Mouse (Mus musculus): ENCODE data around the gene a. TPM values are rescaled to one million over a fixed set of nuclear protein-coding genes. Genes with fewer than 3 reads are reported as not detected.
A peak's percentile ranks its signal among the peaks of the same experiment; 100 is the strongest.

a gene
- polyA plus RNA-seq, 1 experiment, result not detected

GRCm38 (mm10) chr2:155081056-155081455 lies 289.9 kb downstream of the a start:
- no peak overlapping the region for H3K27ac ChIP-seq (ENCODE audit: insufficient read depth, low read depth, low read length)

GRCm38 (mm10) chr2:155082121-155082803 lies 291.1 kb downstream of the a start:
- Histone ChIP-seq H3K4me3 (ENCODE audit: insufficient read depth, low read depth, low read length) (no peak overlapping the region), H3K27ac (ENCODE audit: insufficient read depth, low read depth, low read length) (no peak overlapping the region), H3K4me1 (ENCODE audit: control insufficient read depth, insufficient read depth, low read length) (no peaks in the 10 kb centered on the region)
- TF ChIP-seq POLR2A (IDR thresholded peaks at IDR 0.05; ENCODE audit: insufficient read depth, low read depth, low read length), result no peak
- TF ChIP-seq CTCF (IDR thresholded peaks at IDR 0.05; ENCODE audit: insufficient read depth, low read depth, low read length), result peak; percentile 54
- WGBS, result 25% methylated on average over 8 of the region's 8 CpGs

More at GRCm38 (mm10) chr2:155081056-155081455, 289.9 kb downstream of the a start:
- no peaks in the 10 kb centered on the region for H3K4me1 ChIP-seq (ENCODE audit: control insufficient read depth, insufficient read depth, low read length)
- TF ChIP-seq POLR2A (IDR thresholded peaks at IDR 0.05; ENCODE audit: insufficient read depth, low read depth, low read length) (no peak), CTCF (IDR thresholded peaks at IDR 0.05; ENCODE audit: insufficient read depth, low read depth, low read length) (no peak)
- H3K4me3 ChIP-seq (ENCODE audit: insufficient read depth, low read depth, low read length), result no peak overlapping the region
- 93% methylated on average over 3 of the region's 3 CpGs for WGBS

GRCm38 (mm10) chr2:155084546-155084945 lies 293.3 kb downstream of the a start:
- 86% methylated on average over 5 of the region's 5 CpGs for WGBS
- no peak overlapping the region for H3K27ac ChIP-seq (ENCODE audit: insufficient read depth, low read depth, low read length)
- no peak overlapping the region for H3K4me3 ChIP-seq (ENCODE audit: insufficient read depth, low read depth, low read length)
- no peak for TF ChIP-seq POLR2A (IDR thresholded peaks at IDR 0.05; ENCODE audit: insufficient read depth, low read depth, low read length)
- no peak for TF ChIP-seq CTCF (IDR thresholded peaks at IDR 0.05; ENCODE audit: insufficient read depth, low read depth, low read length)
- no peaks in the 10 kb centered on the region for H3K4me1 ChIP-seq (ENCODE audit: control insufficient read depth, insufficient read depth, low read length)

GRCm38 (mm10) chr2:155086328-155086727 lies 295.1 kb downstream of the a start:
- H3K4me1 ChIP-seq (ENCODE audit: control insufficient read depth, insufficient read depth, low read length), result no peaks in the 10 kb centered on the region
- H3K4me3 ChIP-seq (ENCODE audit: insufficient read depth, low read depth, low read length), result no peak overlapping the region
- WGBS, result 90% methylated on average over 5 of the region's 5 CpGs
- H3K27ac ChIP-seq (ENCODE audit: insufficient read depth, low read depth, low read length), result no peak overlapping the region
- TF ChIP-seq CTCF (IDR thresholded peaks at IDR 0.05; ENCODE audit: insufficient read depth, low read depth, low read length) (no peak), POLR2A (IDR thresholded peaks at IDR 0.05; ENCODE audit: insufficient read depth, low read depth, low read length) (no peak)

- TF ChIP-seq CTCF (IDR thresholded peaks at IDR 0.05; ENCODE audit: insufficient read depth, low read depth, low read length) (no peak), POLR2A (IDR thresholded peaks at IDR 0.05; ENCODE audit: insufficient read depth, low read depth, low read length) (no peak)
- Histone ChIP-seq H3K4me1 (ENCODE audit: control insufficient read depth, insufficient read depth, low read length) (no peaks in the 10 kb centered on the region), H3K4me3 (ENCODE audit: insufficient read depth, low read depth, low read length) (no peak overlapping the region), H3K27ac (ENCODE audit: insufficient read depth, low read depth, low read length) (no peak overlapping the region)
- WGBS, result 89% methylated on average over 6 of the region's 6 CpGs
These were observed 297.1 kb downstream of the a start for GRCm38 (mm10) chr2:155088264-155088663.

- H3K4me1 ChIP-seq (ENCODE audit: control insufficient read depth, insufficient read depth, low read length), result no peaks in the 10 kb centered on the region
- H3K4me3 ChIP-seq (ENCODE audit: insufficient read depth, low read depth, low read length), result no peak overlapping the region
- 72% methylated on average over 13 of the region's 13 CpGs for WGBS
- TF ChIP-seq POLR2A (IDR thresholded peaks at IDR 0.05; ENCODE audit: insufficient read depth, low read depth, low read length), result no peak
- no peak for TF ChIP-seq CTCF (IDR thresholded peaks at IDR 0.05; ENCODE audit: insufficient read depth, low read depth, low read length)
- H3K27ac ChIP-seq (ENCODE audit: insufficient read depth, low read depth, low read length), result no peak overlapping the region
These were observed 299.9 kb downstream of the a start for GRCm38 (mm10) chr2:155090909-155091742.

DNA sequence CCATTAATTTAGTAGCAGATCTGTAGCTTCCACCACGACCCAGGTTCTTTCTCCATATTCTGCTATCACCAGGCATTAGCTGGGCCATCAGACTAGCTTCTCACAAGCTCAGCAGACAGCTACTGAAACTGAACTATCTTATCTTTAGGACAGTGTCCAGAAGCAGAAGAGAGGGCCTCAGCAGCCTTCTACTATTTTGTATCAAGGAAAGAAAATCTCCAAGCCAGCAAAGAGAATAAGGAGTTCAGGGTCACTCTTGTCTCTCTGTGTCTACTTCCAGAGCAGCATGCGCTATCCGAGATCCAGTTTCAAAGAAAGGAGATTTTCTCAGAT lies 300.5 kb downstream of the a start:
- WGBS, result 81% methylated on average over 3 of the region's 3 CpGs

DNA sequence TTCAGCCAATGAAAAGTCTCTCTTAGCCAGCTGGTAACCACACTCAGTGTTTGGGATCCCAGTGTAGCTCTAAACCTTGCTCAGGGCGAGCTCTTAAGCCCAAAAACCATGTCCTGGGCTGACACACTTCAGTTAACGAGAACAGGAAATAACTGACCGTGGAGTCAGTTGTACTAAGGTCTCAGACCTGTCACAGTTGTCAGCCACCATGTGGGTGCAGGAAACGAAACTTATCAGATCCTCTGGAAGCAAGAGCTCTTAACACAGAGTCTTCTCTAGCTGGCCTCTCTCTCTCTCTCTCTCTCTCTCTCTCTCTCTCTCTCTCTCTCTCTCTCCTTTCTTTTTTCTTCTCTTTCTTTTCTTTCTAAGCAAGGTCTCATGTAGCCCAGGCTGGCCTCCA lies 302.2 kb downstream of the a start:
- Histone ChIP-seq H3K4me3 (ENCODE audit: insufficient read depth, low read depth, low read length) (no peak overlapping the region), H3K27ac (ENCODE audit: insufficient read depth, low read depth, low read length) (no peak overlapping the region), H3K4me1 (ENCODE audit: control insufficient read depth, insufficient read depth, low read length) (no peaks in the 10 kb centered on the region)
- 71% methylated on average over 4 of the region's 4 CpGs for WGBS
- TF ChIP-seq POLR2A (IDR thresholded peaks at IDR 0.05; ENCODE audit: insufficient read depth, low read depth, low read length), result no peak
- no peak for TF ChIP-seq CTCF (IDR thresholded peaks at IDR 0.05; ENCODE audit: insufficient read depth, low read depth, low read length)

More for the DNA sequence above, 300.5 kb downstream of the a start:
- Histone ChIP-seq H3K27ac (ENCODE audit: insufficient read depth, low read depth, low read length) (no peak overlapping the region), H3K4me1 (ENCODE audit: control insufficient read depth, insufficient read depth, low read length) (no peaks in the 10 kb centered on the region), H3K4me3 (ENCODE audit: insufficient read depth, low read depth, low read length) (no peak overlapping the region)
- TF ChIP-seq CTCF (IDR thresholded peaks at IDR 0.05; ENCODE audit: insufficient read depth, low read depth, low read length) (no peak), POLR2A (IDR thresholded peaks at IDR 0.05; ENCODE audit: insufficient read depth, low read depth, low read length) (no peak)

DNA sequence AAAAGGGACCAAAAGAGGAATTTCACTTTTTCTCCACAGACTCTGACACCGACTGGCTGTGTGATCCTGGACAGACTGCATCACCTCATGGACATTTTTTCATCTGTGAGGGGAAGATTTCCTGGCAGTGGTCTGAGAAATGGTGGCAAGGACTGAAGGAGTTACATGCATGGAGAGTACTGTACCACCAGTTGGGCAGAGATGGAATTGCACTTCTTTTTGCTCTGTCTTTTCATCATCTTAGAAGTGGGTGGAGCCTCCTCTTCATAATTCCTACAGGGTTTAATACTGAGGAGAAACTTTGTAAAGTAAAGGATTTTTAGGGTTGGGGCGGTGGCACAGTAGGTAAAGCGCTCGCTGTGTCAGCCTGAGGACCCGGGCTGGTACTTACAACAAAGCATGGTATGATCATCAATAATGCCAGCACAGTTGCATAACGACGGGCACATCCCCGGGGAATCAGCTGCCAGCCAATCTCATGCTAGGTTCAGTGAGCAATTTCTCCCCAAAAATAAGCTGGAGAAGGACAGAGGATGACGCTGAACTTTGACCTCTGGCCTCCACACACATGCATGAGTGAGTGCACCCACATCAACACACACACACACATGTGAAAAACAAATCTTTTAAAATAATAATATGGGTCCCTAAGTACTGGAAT lies 307.6 kb downstream of the a start:
- Histone ChIP-seq H3K27ac (ENCODE audit: insufficient read depth, low read depth, low read length) (no peak overlapping the region), H3K4me3 (ENCODE audit: insufficient read depth, low read depth, low read length) (no peak overlapping the region), H3K4me1 (ENCODE audit: control insufficient read depth, insufficient read depth, low read length) (no peaks in the 10 kb centered on the region)
- WGBS, result 85% methylated on average over 9 of the region's 9 CpGs
- TF ChIP-seq POLR2A (IDR thresholded peaks at IDR 0.05; ENCODE audit: insufficient read depth, low read depth, low read length) (no peak), CTCF (IDR thresholded peaks at IDR 0.05; ENCODE audit: insufficient read depth, low read depth, low read length) (no peak)
